Mouse (Mus musculus) layer of hippocampus, postnatal 14 days (tissue): ENCODE results near the gene Cdk8. TPM values are rescaled to one million over a fixed set of nuclear protein-coding genes. Genes with fewer than 3 reads are reported as not detected.
"Not testable (repeated sequence)": the region's sequence is repeated elsewhere in the genome, so short reads cannot be mapped to it uniquely, and the experiment has no call there.

Source experiments
- DNase-seq, 2 experiments: peaks; one replicate each; pipeline ENCODE4 v3.0.0; 2021 to 2022; ENCODE audit warnings: low spot score in 2 of 2, mixed read lengths in 1 of 2
- long read RNA-seq, 2 experiments: library from polyadenylated mRNA; stranded (forward); transcript quantifications; one replicate each; pipeline ENCODE4 v2.0.0; 2021
- total RNA-seq, 2 experiments: library from RNA; stranded (reverse); gene quantifications; 2 replicates each; pipeline ENCODE4 v1.2.3; 2021

Cdk8 gene
- 10 to 100 TPM; 42.0 to 47.0 TPM for total RNA-seq
- long read RNA-seq, experiment 1, transcript Cdk8-201 (13 exons, 2,973 nt), result major isoform, 12 of 21 reads
- long read RNA-seq, experiment 1, partial matches to known transcripts, result 0 of 21 reads
- long read RNA-seq, experiment 1, other reads (novel, unspliced or antisense), result 9 of 21 reads
- long read RNA-seq, experiment 2, transcript Cdk8-201 (13 exons, 2,973 nt), result major isoform, 10 of 22 reads
- long read RNA-seq, experiment 2, partial matches to known transcripts, result 1 of 22 reads
- long read RNA-seq, experiment 2, other reads (novel, unspliced or antisense), result 11 of 22 reads

- DNase-seq, result peak; percentile 94 to 96
These were observed at the start of gene Cdk8 for GRCm38 (mm10) chr5:146230864-146231654. Gene Cdk8, plus strand, starts transcription at chr5:146231230.

DNA sequence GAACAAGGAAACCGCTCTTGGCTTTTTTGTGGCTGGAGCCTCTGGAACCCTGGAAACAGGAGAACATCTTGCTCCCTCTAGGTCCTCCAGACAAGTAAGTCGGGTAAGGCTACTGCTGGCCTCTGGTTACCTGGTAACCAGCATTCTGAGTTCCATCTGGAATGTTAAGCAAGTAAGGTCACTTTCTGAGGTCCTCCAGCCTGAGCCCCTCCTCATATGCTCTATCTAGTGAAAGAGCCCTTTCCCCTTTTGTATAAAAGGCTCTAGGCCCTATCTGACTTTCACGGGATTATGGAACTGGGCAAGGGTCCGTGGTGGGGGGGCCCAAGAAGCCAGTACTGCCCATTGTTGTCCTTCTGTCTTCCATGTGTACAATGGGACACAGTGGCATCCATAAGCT lies 45.8 kb upstream of the Cdk8 start, which contains the start of gene 1700001J03Rik:
1700001J03Rik (minus strand) TSS at position 101 of the 400 bp plus-strand sequence.
- not testable (repeated sequence) for DNase-seq

GRCm38 (mm10) chr5:146187441-146187840 lies 43.6 kb upstream of the Cdk8 start:
- peak; percentile 47 to 63 for DNase-seq

DNA sequence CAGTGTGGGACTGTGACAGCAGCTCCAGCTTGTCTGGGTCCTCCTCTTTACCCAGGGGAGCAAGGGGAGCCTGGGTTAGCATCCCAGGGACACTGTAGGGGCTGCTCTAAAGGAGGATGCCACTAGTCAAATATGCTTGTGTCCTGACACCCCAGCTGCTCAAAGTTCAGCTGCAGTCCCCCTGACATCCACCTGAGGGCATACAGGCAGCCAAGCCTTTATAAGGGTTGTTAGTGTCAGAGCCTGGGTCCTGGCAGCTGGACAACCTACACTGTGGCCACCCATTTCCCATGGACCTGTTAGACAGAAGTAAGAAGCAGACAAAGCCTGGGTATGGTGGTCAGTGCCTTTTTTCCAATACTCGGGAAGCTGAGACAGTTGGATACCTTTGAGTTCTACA lies 42.9 kb upstream of the Cdk8 start:
- DNase-seq, result no peak

DNA sequence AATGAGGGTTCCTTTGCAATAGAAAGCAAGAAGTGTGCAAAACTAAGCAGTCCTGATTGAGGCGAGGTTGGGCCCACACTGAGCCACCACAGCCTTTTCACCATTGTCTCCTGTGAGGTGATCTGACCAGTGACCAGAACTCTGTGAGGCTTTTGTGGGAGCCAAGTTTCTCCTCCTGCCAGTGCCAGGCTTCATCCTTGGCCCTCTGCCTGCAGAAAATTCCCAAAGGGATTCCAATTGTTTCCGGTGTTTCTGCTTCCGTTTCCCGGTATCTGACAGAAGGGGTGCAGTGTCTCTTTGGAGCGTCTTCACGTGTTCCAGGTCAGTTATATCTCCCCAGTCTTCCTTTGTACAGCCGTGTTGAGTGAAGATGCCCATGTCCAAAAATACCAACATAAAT lies 42.3 kb upstream of the Cdk8 start:
- DNase-seq, result no peak

GRCm38 (mm10) chr5:146190093-146190492 lies 40.9 kb upstream of the Cdk8 start:
- DNase-seq, result no peak

DNA sequence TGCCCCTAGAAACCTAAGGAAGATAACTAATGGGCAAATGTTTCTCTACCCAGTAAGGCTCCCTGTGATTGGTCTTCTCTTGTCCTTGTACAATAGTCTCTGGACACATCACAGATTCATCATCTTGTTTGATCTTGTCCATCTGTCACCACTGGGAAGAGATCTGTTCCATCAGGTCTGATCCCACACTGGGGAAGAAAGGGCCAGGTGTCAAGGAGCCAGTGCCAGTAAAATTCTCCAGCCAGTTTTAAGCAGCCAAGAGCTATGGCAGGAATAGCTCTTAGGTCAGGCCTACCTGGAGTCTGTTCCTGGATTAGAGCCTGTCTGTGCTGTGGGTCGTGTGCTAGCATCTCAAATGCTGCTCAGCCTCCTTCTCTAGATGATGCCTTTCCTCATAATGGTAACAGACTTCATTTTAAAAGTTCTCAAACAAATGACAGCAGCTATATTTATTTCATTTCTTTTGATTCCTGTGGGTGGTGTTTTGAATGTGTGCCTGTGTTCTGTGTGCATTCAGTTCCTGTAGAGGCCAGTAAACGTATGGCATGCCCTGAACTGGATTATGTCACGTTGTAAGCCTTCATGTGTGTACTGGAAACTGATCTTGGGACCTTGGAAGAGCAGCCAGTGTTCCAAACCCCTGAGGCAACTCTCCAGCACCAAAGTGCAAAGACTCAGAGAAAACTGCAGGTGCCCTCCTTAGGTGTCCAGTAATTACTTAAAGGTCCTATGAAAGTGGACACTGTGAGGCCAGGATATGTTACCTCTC lies 40.3 kb upstream of the Cdk8 start:
- no peak for DNase-seq

DNA sequence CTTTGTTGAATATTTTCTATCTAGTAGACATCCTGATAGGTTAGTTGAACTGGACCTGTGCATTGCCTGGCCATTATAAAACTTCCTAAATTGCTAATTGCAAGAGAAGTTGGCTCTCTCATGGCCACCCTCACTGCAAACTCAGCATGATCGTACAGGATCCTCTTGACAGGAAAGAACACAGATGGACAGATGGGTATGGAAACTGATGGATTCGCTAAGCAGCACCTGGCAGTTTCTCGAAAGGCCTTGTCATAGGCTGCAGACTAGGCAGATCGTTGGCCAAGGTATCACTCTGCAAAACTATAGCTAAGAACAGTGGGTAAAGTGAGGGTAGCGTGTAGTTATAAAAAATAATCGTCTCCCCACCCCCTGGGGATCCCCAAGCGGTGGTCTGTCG lies 37.7 kb upstream of the Cdk8 start:
- DNase-seq, result no peak

DNA sequence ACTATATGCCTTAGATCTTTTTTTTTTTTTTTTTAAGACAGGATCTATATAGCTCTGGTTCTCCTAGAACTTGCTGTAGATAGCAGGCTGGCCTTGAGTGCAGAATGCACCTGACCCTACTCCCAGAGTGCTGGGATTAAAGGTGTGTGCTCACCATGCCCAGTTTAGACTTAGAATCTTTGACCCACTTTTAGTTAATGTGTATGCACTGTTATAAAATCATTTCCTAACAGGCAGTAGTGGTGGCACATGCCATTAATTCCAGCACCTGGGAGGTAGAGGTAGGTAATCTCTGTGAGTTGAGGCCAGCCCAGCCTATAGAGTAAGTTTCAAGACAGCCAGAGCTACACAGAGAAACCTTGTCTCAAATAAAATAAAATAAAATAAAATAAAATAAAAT lies 32.0 kb upstream of the Cdk8 start:
- DNase-seq, result no peak

DNA sequence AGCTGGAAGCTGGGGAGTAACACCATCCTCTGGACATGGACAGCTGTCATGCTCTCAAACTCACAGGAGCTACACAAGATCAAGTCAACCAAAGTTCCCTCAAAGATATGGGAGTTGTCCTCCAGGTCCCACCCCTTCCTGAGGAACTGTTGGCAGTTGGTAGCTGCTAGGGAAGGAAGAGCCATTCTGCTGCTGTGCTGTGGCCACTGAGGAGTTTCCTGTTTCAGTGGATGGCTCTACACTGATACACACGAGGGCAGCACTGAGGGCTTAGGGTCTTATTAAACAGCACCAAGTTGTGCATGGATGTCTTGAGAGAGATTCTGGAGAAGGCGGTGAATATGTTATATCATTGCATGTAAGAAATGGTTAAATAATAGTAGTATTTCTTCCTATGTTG lies 31.5 kb upstream of the Cdk8 start:
- no peak for DNase-seq

DNA sequence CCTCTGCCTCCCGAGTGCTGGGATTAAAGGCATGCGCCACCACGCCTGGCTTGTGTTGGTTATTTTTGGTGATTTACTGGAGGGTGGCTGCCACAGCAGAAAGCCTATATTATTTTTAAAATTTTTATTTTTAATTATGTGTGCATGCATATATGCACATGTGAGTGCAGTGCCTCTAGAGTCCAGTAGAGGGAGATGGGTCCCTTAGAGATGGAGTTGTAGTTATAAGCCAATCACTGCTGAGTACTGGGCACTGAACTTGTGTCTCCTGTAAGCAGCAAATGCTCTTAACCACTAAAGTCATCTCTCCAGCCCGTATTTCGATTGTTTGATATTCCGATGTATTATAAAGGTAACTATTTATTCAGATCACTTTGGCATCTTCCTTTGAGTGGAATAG lies 30.4 kb upstream of the Cdk8 start:
- DNase-seq, result no peak

GRCm38 (mm10) chr5:146203921-146204320 lies 27.1 kb upstream of the Cdk8 start:
- DNase-seq, result no peak

- DNase-seq, result no peak
These were observed 25.5 kb upstream of the Cdk8 start for GRCm38 (mm10) chr5:146205537-146205936.

DNA sequence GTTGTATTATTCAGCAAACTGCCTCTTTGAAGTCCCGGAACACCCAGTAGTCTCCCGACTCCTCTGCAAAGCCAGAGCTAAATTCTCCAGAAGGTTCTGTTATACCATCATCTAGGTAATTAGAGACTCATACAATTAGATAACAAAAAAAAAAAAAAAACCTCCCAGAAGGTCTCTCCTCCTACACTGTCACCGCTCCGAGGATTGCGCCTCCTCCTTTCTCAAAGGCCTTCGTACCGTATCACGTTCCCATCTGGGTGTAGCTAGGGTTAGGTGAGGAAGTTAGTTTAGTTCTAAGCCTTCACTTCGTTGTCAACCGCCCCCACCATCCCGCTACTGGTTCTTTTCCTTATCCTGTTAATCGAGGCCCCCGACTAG lies 10.5 kb upstream of the Cdk8 start:
- DNase-seq, result no peak

DNA sequence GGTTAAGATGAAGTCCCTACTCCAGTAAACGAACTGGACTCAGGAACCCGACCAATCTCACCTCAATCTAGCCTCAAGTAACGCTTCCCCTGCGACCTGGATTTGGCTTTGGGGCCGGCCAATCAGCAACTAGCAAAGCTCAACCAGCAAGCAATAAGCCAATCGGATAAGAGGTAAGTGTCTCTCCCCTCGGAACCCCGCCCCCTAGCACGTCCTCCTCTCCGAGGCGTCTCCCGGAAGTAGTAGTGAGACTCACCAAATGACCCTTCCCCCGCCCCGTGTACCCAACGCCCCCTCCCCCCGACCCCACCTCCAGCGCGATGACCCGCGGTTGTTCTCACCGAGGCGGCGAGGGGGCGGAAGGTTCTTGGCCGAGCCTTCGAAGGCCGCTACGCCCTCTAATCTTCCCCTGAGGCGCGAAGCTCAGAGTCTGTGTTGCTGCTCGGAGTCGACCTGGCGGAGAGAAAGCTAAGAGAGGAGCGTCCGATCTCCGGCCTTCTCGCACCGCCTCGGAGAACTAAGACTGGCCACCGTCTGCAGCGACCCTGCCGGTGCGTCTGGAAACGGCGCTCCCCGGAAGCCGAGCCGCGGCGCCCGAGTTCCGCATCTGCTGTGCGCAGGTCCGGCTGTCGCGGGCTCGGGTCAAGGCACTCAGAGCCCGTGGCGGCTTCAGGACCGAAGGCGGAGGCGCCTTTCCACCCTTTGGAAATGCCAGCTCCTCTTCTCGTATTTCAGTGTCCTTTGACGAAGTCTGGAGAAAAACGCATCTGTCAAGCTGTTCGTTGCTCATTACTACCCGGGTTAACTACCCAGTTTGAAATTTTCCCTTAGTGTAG lies 9.9 kb upstream of the Cdk8 start, which contains the start of gene Rnf6:
Rnf6 (minus strand) TSS at position 677 of the 836 bp plus-strand sequence.
- peak; percentile 87 to 97 for DNase-seq

- no peak for DNase-seq
These were observed 9.3 kb upstream of the Cdk8 start for GRCm38 (mm10) chr5:146221722-146222121.

DNA sequence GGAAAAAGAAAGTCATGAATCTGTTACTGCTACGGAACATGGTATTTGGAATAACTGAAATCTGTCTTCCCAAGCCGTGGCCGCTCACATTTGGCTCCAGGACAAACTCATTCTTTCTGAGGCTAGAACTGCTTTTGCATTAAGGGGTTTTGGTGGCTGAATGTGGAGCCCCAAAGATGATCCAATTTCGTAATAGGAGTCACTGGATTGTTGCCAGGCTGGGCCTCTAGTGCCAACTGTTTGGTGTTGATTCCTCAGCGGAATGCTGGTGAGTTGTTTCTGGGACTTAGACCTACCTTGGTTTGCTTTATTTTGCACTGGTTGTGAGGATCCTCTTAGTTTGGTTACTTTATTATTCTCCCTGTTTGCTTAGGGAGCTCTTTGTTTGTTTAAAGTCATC lies 7.2 kb upstream of the Cdk8 start:
- DNase-seq, result no peak

GRCm38 (mm10) chr5:146227496-146227895 lies 3.5 kb upstream of the Cdk8 start:
- DNase-seq, result no peak

DNA sequence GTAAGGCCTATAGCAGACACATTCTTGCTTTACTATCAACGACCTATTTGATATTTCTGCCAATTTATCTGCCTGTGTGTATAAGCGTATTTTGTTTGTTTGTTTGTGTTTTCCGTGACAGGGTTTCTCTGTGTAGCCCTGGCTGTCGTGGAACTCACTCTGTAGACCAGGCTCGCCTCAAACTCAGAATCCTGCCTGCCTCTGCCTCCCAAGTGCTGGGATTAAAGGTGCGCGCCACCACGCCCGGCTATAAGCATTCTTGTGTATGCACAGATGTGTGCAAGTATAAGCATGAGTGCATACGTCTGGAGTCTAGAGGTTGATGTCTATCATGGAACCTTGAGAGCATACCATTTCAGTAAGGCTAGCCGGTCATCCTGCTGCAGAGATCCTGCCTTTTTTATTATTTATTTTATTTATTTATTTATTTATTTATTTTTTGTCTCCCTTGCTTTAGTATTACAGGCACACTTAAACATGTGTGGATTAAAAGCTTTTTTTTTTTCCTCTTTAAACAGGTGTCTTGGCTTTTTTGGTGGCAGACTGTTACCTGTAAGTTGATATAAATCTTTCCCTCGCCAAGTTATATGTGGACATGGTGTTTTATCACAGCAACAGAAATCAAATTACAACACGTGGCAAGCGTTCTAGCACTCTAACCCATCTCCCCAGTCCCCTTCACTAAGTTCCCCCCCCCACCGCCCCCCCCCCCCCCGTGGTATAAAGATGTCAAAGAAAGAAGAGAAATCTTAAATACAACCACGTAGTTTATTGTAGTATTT lies 970 bp upstream of the Cdk8 start:
- no peak for DNase-seq

- DNase-seq, result peak in 1 of 2 experiments; percentile 46
These were observed 596 bp downstream of the Cdk8 start for GRCm38 (mm10) chr5:146231655-146231996.
